Mouse (Mus musculus) brain, embryonic 14.5 days (tissue): ENCODE data around the gene Trmt61a. TPM values are rescaled to one million over a fixed set of nuclear protein-coding genes. Genes with fewer than 3 reads are reported as not detected.
"Not testable (repeated sequence)": the region's sequence is repeated elsewhere in the genome, so short reads cannot be mapped to it uniquely, and the experiment has no call there.

ENCODE experiments used
- DNase-seq: peaks from one replicate; pipeline ENCODE4 v3.0.0-alpha.2; 2011; ENCODE audit warnings: low read depth
- CTCF ChIP-seq: fragments of 200-500 bp; IDR thresholded peaks from 2 replicates; pipeline ENCODE4 v1.5.1; 2012; ENCODE audit warnings: inconsistent platforms, mild to moderate bottlenecking, moderate library complexity, borderline replicate concordance; ENCODE audit not compliant: insufficient read depth, insufficient read length; ENCODE audit errors: extremely low read depth
- POLR2A ChIP-seq: fragments of 200-500 bp; IDR thresholded peaks from 2 replicates; pipeline ENCODE4 v1.6.1; 2012; ENCODE audit warnings: mild to moderate bottlenecking, inconsistent platforms, borderline replicate concordance; ENCODE audit not compliant: poor library complexity, insufficient read depth, insufficient read length, severe bottlenecking; ENCODE audit errors: extremely low read depth
- polyA plus RNA-seq: library from polyadenylated mRNA; depleted of rRNA; stranded (reverse); fragments of >200 nt; gene quantifications from 2 replicates; pipeline ENCODE4 v1.2.3, GENCODE M21; 2012; rRNA removed

Gene Trmt61a
- 21.9 and 27.9 TPM in 2 replicates for polyA plus RNA-seq

- peak; percentile 97 for DNase-seq
Measured at GRCm38 (mm10) chr12:111677882-111678669, at the start of gene Trmt61a. Trmt61a (plus strand) TSS chr12:111678105.

DNA sequence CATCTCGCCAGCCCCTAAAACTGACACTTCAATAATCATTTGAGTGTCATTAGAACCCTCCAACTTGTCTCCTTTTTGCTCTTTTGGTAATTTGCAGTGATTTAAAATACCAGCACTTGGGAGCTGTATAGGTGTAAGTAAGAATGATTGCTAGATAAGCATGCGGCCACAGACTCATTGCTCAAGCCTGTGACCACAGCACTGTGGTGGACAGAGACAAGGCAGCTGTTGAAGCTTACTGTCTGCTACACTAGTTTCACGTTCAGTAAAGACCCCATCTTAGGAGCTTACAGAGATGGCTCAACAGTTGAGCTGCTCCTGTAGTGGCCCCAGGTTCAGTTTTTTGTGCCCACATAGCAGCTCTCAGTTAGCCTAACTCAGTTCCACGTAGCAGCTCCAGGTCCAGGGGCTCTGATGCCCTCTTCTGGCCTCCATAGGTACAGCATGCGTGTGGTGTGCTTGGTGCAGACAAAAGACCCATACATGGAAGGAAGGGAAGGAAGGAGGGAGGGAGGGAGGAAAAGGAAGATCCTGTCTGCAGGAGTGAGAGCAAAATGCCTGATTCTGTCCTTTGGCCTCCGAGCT, 29.8 kb upstream of the Trmt61a start:
- DNase-seq, result peak; percentile 84
- TF ChIP-seq POLR2A, result no peak
- TF ChIP-seq CTCF, result peak; percentile 79

More at GRCm38 (mm10) chr12:111677882-111678669, at the start of gene Trmt61a:
- no peak for TF ChIP-seq CTCF
- peak; percentile 58; the same call in 1 of the 2 replicates for TF ChIP-seq POLR2A

DNA sequence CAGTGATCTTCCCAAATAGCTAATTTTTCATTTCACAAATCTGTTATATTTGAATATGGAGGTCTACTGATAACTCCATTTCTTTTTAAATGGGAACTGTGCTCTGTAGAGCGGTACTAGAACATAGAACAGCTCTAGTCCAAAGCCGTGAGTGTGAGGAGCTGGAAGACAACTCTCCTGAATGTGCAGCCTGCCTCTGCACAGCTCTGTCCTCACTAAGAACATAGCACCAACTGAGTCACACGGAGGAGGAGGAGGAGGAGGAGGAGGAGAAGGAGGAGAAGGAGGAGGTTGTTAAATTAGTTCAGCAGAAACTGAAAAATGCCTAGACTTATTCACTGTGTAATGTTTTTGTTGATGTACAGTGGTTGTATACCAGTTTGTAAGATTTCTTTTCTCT, 25.0 kb upstream of the Trmt61a start:
- DNase-seq, result no peak
- no peak for TF ChIP-seq POLR2A
- TF ChIP-seq CTCF, result no peak

DNA sequence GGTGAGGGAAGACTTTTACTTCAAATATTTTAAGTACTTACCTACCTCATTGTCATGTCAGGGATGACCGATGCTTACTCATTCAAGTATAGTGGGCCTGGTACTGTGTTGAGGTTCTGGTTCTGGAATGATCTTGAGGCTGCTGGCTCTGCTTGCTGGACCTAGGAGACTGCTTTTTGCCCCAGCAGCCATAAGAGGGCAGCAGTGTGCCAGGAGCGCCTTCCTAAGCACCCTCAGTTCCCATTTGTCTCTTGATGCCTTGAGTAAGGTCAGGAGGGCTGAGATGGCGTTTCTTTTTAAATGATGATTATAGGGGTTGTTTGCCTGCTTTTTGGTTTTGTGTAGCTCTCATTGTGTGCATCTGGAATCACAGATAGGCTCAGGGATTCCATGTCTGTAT, 24.5 kb upstream of the Trmt61a start:
- no peak for TF ChIP-seq POLR2A
- peak; percentile 92 for TF ChIP-seq CTCF
- DNase-seq, result peak; percentile 87

DNA sequence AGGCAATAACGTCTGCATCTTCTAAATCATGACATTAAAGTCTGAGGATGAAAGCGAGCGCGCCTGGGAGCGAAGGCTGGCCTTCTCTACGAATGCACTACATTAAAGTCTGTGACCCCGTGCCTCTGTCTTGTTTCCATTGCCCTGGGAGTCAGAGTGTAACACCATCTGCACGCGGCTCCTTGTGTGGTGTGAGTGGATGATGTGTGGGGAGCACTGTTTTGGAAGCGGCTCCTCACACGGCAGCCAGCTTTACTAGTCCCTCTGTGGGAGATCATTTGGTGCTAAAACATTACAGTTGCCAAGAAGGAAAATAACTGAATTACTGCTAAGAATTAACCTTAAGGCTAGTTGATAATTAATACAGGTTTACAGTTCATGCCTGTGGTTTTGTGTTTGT, 22.2 kb upstream of the Trmt61a start:
- TF ChIP-seq CTCF, result no peak
- TF ChIP-seq POLR2A, result no peak
- DNase-seq, result no peak

GRCm38 (mm10) chr12:111659331-111659730, 18.6 kb upstream of the Trmt61a start:
- no peak for DNase-seq
- TF ChIP-seq POLR2A (no peak), CTCF (no peak)

GRCm38 (mm10) chr12:111660628-111661027, 17.3 kb upstream of the Trmt61a start:
- no peak for DNase-seq
- TF ChIP-seq CTCF, result no peak
- no peak for TF ChIP-seq POLR2A

- not testable (repeated sequence) for DNase-seq
Measured at GRCm38 (mm10) chr12:111661554-111661953, 16.4 kb upstream of the Trmt61a start.

- no peak for DNase-seq
- TF ChIP-seq POLR2A, result no peak
- TF ChIP-seq CTCF, result no peak
Measured at GRCm38 (mm10) chr12:111663228-111664143, 14.4 kb upstream of the Trmt61a start.

DNA sequence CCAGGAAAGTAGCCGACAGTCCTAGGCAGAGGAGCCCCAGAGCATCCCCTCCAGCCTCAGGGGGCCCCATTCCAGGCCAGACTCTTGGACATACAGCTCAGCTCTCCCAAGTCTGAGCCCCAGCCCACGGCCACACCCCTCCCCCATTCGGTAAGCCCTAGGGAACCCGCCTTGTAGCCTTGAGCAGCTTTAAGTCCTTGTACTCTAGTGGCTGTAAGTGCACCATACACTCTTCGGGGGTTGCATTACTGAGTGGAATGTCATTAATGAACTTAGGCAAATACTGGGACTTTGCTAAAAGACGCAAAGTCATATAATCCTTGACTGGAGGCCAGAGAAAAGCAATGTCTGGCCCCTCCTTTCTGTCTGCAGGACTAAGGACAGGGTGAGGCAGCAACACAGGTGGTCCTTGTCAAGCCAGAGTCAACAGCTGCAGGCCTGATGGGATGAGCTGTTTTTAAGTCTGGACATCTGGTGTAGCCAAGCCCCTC, 13.7 kb upstream of the Trmt61a start:
- no peak for DNase-seq
- TF ChIP-seq POLR2A (no peak), CTCF (no peak)

DNA sequence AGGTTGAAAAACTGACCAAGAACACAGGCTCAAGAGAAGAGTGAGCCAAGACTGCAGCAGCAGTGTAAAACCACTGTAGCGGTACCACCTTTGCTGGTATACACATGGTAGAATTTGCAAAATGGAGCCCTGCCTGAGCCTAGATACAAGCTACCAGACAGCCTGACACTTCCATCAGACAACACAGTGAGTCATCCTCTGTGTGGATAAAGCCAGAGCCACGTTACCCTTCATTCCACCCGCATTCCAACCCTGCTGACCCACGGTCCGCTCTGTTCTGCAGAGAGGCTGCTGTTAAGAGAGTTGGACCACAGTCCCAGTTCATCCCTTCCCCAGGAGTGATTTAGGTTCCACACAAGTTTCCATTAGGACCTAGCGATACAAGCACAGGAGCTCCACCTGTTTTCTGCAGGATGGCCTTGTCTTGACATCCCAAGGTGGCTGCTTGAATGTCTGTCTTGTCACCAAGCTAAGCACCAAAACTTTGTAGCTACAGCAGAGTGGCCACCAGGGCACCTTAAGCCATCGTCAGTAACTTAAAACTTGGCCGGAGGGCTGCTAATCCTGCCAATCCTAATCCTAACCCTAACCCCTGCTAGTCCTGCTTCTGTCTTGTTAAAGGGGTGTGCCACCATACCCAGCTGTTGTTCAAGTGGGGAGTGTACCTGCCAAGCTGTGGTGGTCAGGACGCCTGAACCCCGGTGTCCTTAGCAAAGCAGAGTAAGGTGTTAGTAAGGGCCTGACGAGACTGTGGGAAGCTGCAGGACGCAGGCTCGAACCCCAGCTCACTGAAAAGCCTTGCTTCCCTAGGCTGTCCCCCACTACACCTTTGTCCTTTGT, 12.6 kb upstream of the Trmt61a start:
- no peak for DNase-seq
- TF ChIP-seq CTCF (no peak), POLR2A (no peak)

GRCm38 (mm10) chr12:111666380-111666779, 11.5 kb upstream of the Trmt61a start:
- TF ChIP-seq POLR2A, result no peak
- no peak for TF ChIP-seq CTCF
- no peak for DNase-seq
